16 mouse cellular contexts compared by ENCODE assay signal in the genomic region with DNA sequence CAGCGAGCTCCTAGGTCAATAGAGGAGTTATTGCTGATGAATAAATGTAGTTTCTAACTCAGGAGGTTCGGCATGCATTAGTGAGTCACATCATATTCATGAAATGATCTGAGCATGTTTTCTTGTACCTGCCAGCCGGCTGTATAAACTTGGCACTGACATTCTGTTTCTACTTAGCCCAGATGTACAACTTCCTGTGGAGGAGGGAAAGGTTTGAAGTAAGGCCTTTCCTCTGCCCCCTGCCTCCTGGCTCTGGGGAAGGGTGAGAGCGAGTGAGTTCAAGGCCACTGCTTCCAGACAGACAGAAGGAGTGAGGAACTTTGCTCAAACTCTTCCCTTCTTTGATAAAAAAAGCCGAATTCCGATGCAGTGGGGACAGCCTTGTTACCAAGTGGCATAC. TPM values are rescaled to one million over a fixed set of nuclear protein-coding genes. Genes with fewer than 3 reads are reported as not detected.
A peak's percentile ranks its signal among the peaks of the same experiment; 100 is the strongest.
DNase-seq lines count a peak whose midpoint lies in the region; ATAC-seq and TF ChIP-seq lines count a peak whose summit lies in the region.
"Had no signal": no experiment of that assay in that cellular context is flagged by ENCODE, and none has a peak within 500 bp of the region (broad histone marks: within the 10 kb centered on the region; RNA-seq: fewer than 3 reads in every experiment).

No protein-coding gene starts in this region.

- DNase-seq in lung, postnatal 0 days (ENCODE audit: low spot score), result peak; percentile 22
- DNase-seq in lung, postnatal 14 days, result no peak
- DNase-seq in embryonic facial prominence, embryonic 10.5 days (ENCODE audit: low spot score), result peak; percentile 33
- DNase-seq in thymus, postnatal 36 days, result peak; percentile 35 to 43
- DNase-seq in urinary bladder, adult 2 months (ENCODE audit: low spot score), result no peak
- no peak for DNase-seq in layer of hippocampus, adult 11-12 months (ENCODE audit: low spot score)
- DNase-seq: cerebellum, adult 9-10 months; heart, adult 2 months; heart, postnatal 36 days; kidney, adult 2 months; lung, postnatal 10 days had no signal

- TF ChIP-seq CTCF in lung, postnatal 0 days (IDR thresholded peaks at IDR 0.05), result no peak

- H3K27ac ChIP-seq in lung, postnatal 0 days (ENCODE audit: low read length), result no peak overlapping the region
- peak overlapping the region; percentile 61 for H3K27ac ChIP-seq in embryonic facial prominence, embryonic 10.5 days (replicated peaks)
- H3K27ac ChIP-seq in limb, embryonic 13.5 days, result peak overlapping the region; percentile 40; the same call in 1 of the 2 replicates
- H3K27ac ChIP-seq: heart, adult 2 months; layer of hippocampus, adult 2 months had no signal

- H3K4me3 ChIP-seq in lung, postnatal 0 days (ENCODE audit: low read depth, low read length), result no peak overlapping the region
- H3K4me3 ChIP-seq in embryonic facial prominence, embryonic 10.5 days, result no peak overlapping the region
- no peak overlapping the region for H3K4me3 ChIP-seq in limb, embryonic 13.5 days
- H3K4me3 ChIP-seq: erythroblast, embryonic 14.5 days; heart, adult 2 months; layer of hippocampus, adult 2 months had no signal

- no peaks in the 10 kb centered on the region for H3K4me1 ChIP-seq in lung, postnatal 0 days (ENCODE audit: insufficient read depth, low read depth, low read length)
- peaks cover 51% of the 10 kb centered on the region for H3K4me1 ChIP-seq in embryonic facial prominence, embryonic 10.5 days
- H3K4me1 ChIP-seq in limb, embryonic 13.5 days, result peaks cover 60% of the 10 kb centered on the region

- 41% methylated on average over 6 of the region's 6 CpGs for WGBS in lung, postnatal 0 days
- WGBS in embryonic facial prominence, embryonic 10.5 days, result 64% methylated on average over 6 of the region's 6 CpGs
- WGBS in limb, embryonic 13.5 days, result 37% methylated on average over 6 of the region's 6 CpGs

- H3K36me3 ChIP-seq in lung, postnatal 0 days (ENCODE audit: insufficient read depth, low read length), result no peaks in the 10 kb centered on the region
- H3K36me3 ChIP-seq in embryonic facial prominence, embryonic 10.5 days (replicated peaks), result no peaks in the 10 kb centered on the region
- H3K36me3 ChIP-seq in limb, embryonic 13.5 days, result no peaks in the 10 kb centered on the region

- TF ChIP-seq EP300 in lung, postnatal 0 days (IDR thresholded peaks at IDR 0.05), result no peak

- no peak overlapping the region for H3K4me2 ChIP-seq in lung, postnatal 0 days (replicated peaks; ENCODE audit: low read depth, low read length)
- H3K4me2 ChIP-seq in limb, embryonic 13.5 days (replicated peaks), result no peak overlapping the region

- H3K9me3 ChIP-seq in lung, postnatal 0 days (ENCODE audit: low read length), result no peaks in the 10 kb centered on the region
- H3K9me3 ChIP-seq in embryonic facial prominence, embryonic 10.5 days, result no peaks in the 10 kb centered on the region
- no peaks in the 10 kb centered on the region for H3K9me3 ChIP-seq in limb, embryonic 13.5 days

- no peak for ATAC-seq in lung, postnatal 0 days
- ATAC-seq in limb, embryonic 13.5 days (ENCODE audit: low FRiP score, low read depth), result no peak
- ATAC-seq: midbrain, embryonic 16.5 days had no signal

- H3K9ac ChIP-seq in lung, postnatal 0 days (replicated peaks; ENCODE audit: low read depth), result no peak overlapping the region
- H3K9ac ChIP-seq in limb, embryonic 13.5 days, result no peak overlapping the region

- no peaks in the 10 kb centered on the region for H3K27me3 ChIP-seq in lung, postnatal 0 days (replicated peaks; ENCODE audit: insufficient read depth, low read length)
- H3K27me3 ChIP-seq in embryonic facial prominence, embryonic 10.5 days (replicated peaks; ENCODE audit: low read depth, poor library complexity, severe bottlenecking), result no peaks in the 10 kb centered on the region
- H3K27me3 ChIP-seq in limb, embryonic 13.5 days, result no peaks in the 10 kb centered on the region

RNA-seq across cellular contexts. Expression of a gene that starts 39.0 kb away (rescaled TPM):
- polyA plus RNA-seq in lung, postnatal 0 days (2015; fragmentation: Nextera tagmentation; extraction: Ambion mirVana), result not detected in 2 replicates
- polyA plus RNA-seq in embryonic facial prominence, embryonic 10.5 days (2016; fragmentation: Nextera tagmentation; extraction: Ambion mirVana), result not detected in 2 replicates
- polyA plus RNA-seq in limb, embryonic 13.5 days (2015; fragmentation: Nextera tagmentation; extraction: Ambion mirVana), result 0.43 TPM in 1 of 2 replicates, not detected in the other
- 0.25 and 0.46 TPM in 2 replicates for polyA plus RNA-seq in urinary bladder, adult 2 months (2012; rRNA removed)
- polyA plus RNA-seq: erythroblast, embryonic 14.5 days; heart, adult 2 months; kidney, adult 2 months; midbrain, embryonic 16.5 days; small intestine, adult 2 months had no signal

Comparison
In these comparisons a context has a peak if more than half of its experiments do, and no peak if none do; other contexts are left out.
1. DNase-seq: peak in lung, postnatal 0 days (single experiment), embryonic facial prominence, embryonic 10.5 days (single experiment) and thymus, postnatal 36 days (2 of 2); none in lung, postnatal 14 days (single experiment), urinary bladder, adult 2 months (single experiment) and layer of hippocampus, adult 11-12 months (single experiment).